Mouse (Mus musculus) intestine, postnatal 0 days (tissue): ENCODE measurements around the gene Gm498. TPM values are rescaled to one million over a fixed set of nuclear protein-coding genes. Genes with fewer than 3 reads are reported as not detected.

Experiments used
- ATAC-seq: fragments of 200-750 bp; cut with Nextera tagmentation; 2 replicates; pipeline ENCODE4 v1.8.0; 2017; ENCODE audit warnings: mild to moderate bottlenecking, moderate TSS enrichment, moderate library complexity
- H3K27ac ChIP-seq: fragments of 300-500 bp; sonication (generic); 2 replicates; pipeline ENCODE4 v1.5.1; 2014; ENCODE audit warnings: mild to moderate bottlenecking, low read depth, low read length, moderate library complexity
- H3K27me3 ChIP-seq: fragments of 300-500 bp; sonication (generic); replicated peaks from 2 replicates; pipeline ENCODE4 v1.6.1; 2014; ENCODE audit warnings: low read length, mixed read lengths; ENCODE audit not compliant: control insufficient read depth, insufficient read depth
- H3K36me3 ChIP-seq: fragments of 300-500 bp; sonication (generic); 2 replicates; pipeline ENCODE4 v1.6.1; 2014; ENCODE audit warnings: mild to moderate bottlenecking, moderate library complexity; ENCODE audit not compliant: control insufficient read depth, insufficient read depth
- H3K4me1 ChIP-seq: fragments of 300-500 bp; sonication (generic); replicated peaks from 2 replicates; pipeline ENCODE4 v1.6.1; 2014; ENCODE audit warnings: antibody characterized with exemption, low read length, mixed read lengths; ENCODE audit not compliant: control insufficient read depth, insufficient read depth
- H3K4me2 ChIP-seq: fragments of 300-500 bp; sonication (generic); replicated peaks from 2 replicates; pipeline ENCODE4 v1.6.1; 2014; ENCODE audit warnings: low read depth, mild to moderate bottlenecking, moderate library complexity
- H3K4me3 ChIP-seq: fragments of 300-500 bp; sonication (generic); 2 replicates; pipeline ENCODE4 v1.5.1; 2014; ENCODE audit warnings: low read depth, low read length
- H3K9ac ChIP-seq: fragments of 300-500 bp; sonication (generic); 2 replicates; pipeline ENCODE4 v1.6.1; 2014; ENCODE audit warnings: mild to moderate bottlenecking, low read depth, low read length
- H3K9me3 ChIP-seq: fragments of 300-500 bp; sonication (generic); 2 replicates; pipeline ENCODE4 v1.6.1; 2016; ENCODE audit warnings: mixed run types; ENCODE audit not compliant: control insufficient read depth
- CTCF ChIP-seq: sonication (generic); IDR thresholded peaks from 2 replicates; pipeline ENCODE4 v1.5.1; 2016; ENCODE audit warnings: low read depth, mild to moderate bottlenecking, control low read depth, antibody characterized with exemption, moderate library complexity
- WGBS: fragments of 180-500 bp; shearing (Covaris S2); extraction: QIAGEN DNeasy Blood & Tissue Kit; methylation state at CpG from one replicate; pipeline ENCODE4 v1.1.7; 2014; 5-methylcytosine and 5-hydroxymethylcytosine counted together
- polyA plus RNA-seq: library from polyadenylated mRNA; unstranded; fragments of >200 nt; fragmentation: Nextera tagmentation; extraction: Ambion mirVana; gene quantifications from 2 replicates; pipeline ENCODE4 v1.2.1, GENCODE M21; 2015

Gm498 gene
- polyA plus RNA-seq, 1 experiment from 2014 or later, result not detected

DNA sequence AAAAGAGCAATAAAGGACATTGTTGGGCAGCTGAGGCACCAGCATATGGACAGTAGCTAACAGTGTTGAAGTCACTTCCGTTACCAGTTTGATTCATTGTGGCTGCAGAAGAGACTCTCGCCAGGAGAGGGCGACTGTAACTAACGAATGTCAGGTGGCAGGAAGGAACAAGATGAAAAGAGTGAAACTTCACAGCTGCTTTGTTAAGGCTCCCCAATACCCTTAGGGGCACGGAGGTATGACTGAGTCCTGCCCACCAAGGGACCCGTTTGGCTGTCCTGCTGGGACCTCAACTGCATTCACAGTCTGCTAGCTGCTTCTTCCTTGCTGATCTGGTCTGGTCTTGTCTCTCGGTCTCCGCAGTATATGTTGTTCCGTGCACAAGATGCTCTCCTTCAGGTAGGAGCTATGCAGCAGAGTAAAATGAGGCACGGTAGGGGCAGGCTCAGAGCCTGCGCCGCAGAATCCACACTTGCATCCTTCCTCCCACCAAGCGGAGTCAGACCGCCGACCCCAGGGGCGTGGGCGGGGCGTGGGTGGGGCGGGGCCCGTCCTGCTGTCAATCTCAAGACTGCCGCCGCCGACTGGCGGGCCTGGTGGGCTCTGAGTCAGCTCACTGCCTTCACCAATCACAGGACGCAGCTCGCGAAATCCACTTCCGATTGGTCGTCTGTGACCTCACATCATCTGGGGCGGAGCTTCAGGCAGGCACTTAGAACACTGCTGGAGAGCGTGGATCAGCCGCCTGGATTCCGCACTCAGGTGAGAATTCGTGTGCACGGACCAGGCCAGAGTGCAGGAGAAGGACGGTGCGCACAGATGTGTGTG, 36.9 kb upstream of the Gm498 start:
- Histone ChIP-seq H3K27ac (peak overlapping the region; percentile 84), H3K9ac (peak overlapping the region; percentile 57), H3K27me3 (no peaks in the 10 kb centered on the region), H3K36me3 (no peaks in the 10 kb centered on the region), H3K4me1 (0 out of 2 replicates have a peak, but pooled peaks cover 4% of the 10 kb centered on the region), H3K4me2 (peak overlapping the region; percentile 80), H3K9me3 (no peaks in the 10 kb centered on the region), H3K4me3 (peak overlapping the region; percentile 63)
- peak; percentile 97 for TF ChIP-seq CTCF
- peak; percentile 98 for ATAC-seq
- WGBS, result under 1% methylated on average over 37 of the region's 37 CpGs

DNA sequence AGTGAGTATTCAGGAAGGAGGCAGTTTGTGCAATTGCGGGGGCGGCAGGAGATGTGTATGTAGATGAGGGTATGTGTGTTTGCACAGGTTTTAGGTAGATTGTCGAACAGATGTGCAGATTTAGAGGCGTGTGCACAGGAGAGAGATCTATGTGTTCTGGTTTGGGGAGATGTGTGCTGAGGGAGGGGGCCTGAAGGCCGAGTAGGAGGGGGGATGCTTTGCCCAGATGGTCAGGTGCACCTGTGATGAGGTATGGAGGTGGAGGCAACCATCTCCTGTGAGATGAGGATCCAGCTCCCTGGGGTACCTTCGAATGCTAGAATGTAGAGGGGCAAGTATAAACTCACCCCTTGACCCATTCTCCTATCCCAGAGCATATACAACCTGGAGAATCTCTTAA, 36.2 kb upstream of the Gm498 start:
- H3K27ac ChIP-seq, result no peak overlapping the region
- H3K27me3 ChIP-seq, result no peaks in the 10 kb centered on the region
- peak overlapping the region; percentile 19; the same call in 1 of the 2 replicates for H3K9ac ChIP-seq
- 0 out of 2 replicates have a peak, but pooled peaks cover 4% of the 10 kb centered on the region for H3K4me1 ChIP-seq
- no peaks in the 10 kb centered on the region for H3K9me3 ChIP-seq
- peak overlapping the region; percentile 63 for H3K4me3 ChIP-seq
- H3K4me2 ChIP-seq, result peak overlapping the region; percentile 80
- TF ChIP-seq CTCF, result no peak
- no peaks in the 10 kb centered on the region; the same call in 1 of the 2 replicates for H3K36me3 ChIP-seq
- 9% methylated on average over 6 of the region's 6 CpGs for WGBS
- no peak for ATAC-seq

DNA sequence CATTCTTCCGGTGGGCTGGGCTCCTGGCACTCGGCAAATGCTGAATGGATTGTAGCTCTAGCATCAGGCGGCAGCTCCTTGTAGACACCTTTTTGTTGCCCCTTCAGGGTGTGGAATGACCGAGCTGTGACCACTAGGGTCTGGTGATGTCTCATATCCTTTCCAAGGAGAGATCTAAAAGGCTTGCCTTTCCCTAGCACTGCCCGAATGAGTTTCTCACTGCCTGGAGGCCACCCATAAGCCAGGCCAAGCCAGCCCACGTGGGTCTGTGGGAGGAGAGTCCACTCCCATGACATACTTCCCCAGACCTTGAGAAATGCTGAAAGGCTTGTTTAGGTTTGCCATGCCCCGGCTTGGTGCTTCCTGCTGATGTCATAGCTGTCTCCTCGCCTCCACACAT, 34.4 kb upstream of the Gm498 start:
- no peak for ATAC-seq
- TF ChIP-seq CTCF, result no peak
- WGBS, result 55% methylated on average over 8 of the region's 8 CpGs
- Histone ChIP-seq H3K36me3 (peaks cover 5% of the 10 kb centered on the region; the same call in 1 of the 2 replicates), H3K4me1 (0 out of 2 replicates have a peak, but pooled peaks cover 4% of the 10 kb centered on the region), H3K27me3 (no peaks in the 10 kb centered on the region), H3K9ac (no peak overlapping the region), H3K4me3 (no peak overlapping the region), H3K4me2 (no peak overlapping the region; the same call in 1 of the 2 replicates), H3K9me3 (no peaks in the 10 kb centered on the region), H3K27ac (peak overlapping the region; percentile 60; the same call in 1 of the 2 replicates)

DNA sequence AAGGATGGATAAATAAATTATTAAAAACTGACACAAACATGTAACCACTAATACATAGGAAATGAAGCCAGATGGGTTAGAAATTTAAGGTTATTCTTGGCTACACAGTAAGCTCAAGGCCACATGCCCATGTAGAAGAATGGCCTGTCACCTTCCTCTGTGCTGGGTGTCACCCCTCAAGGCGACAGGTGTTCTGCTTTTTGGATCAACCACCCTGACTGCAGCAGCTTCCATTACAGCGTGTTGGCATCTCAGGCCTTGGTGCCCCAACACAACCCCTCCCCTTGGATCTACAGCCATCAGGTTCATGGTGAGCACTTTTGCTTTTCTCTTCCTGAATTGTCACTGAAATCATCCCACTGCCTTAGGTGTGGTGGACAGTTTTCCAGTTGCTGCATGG, 34.0 kb upstream of the Gm498 start:
- TF ChIP-seq CTCF, result no peak
- H3K36me3 ChIP-seq, result peaks cover 9% of the 10 kb centered on the region; the same call in 1 of the 2 replicates
- no peak overlapping the region for H3K4me2 ChIP-seq
- ATAC-seq, result no peak
- H3K27me3 ChIP-seq, result no peaks in the 10 kb centered on the region
- H3K9me3 ChIP-seq, result no peaks in the 10 kb centered on the region
- no peak overlapping the region for H3K4me3 ChIP-seq
- H3K27ac ChIP-seq, result no peak overlapping the region
- WGBS, result 91% methylated on average over 2 of the region's 2 CpGs
- H3K9ac ChIP-seq, result no peak overlapping the region
- 0 out of 2 replicates have a peak, but pooled peaks cover 4% of the 10 kb centered on the region for H3K4me1 ChIP-seq

DNA sequence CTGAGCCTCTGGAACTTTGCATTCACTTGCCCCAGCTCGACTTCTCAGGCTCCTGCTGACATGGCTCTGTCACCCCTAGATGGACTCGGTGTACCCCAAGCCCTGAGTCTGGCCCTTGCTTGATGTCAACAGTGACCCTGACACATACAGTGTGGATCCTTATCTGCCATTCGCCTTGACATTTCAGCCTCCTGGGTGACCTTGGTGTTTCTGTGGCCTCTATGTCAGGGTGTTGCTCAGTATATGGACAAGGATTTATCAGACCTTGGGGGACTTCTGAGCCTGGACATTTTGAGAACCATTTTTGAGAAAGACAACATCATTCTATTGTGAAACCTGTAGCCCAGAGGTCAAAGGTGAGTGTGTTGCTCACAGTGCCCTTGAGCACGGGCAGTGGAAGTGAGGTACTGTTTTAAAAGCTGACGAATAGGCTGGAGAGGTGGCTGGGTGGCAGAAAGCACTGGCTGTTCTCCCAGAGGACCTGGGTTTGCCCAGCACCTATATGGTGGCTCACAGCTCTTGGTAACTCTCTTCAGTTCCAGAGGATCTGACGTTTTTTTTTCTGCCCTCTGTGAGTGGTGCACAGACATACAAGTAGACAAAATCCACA, 33.0 kb upstream of the Gm498 start:
- Histone ChIP-seq H3K4me1 (0 out of 2 replicates have a peak, but pooled peaks cover 4% of the 10 kb centered on the region), H3K36me3 (peaks cover 20% of the 10 kb centered on the region; the same call in 1 of the 2 replicates), H3K27ac (no peak overlapping the region), H3K4me2 (no peak overlapping the region), H3K27me3 (no peaks in the 10 kb centered on the region), H3K9me3 (no peaks in the 10 kb centered on the region), H3K4me3 (no peak overlapping the region), H3K9ac (no peak overlapping the region)
- 62% methylated on average over 6 of the region's 6 CpGs for WGBS
- no peak for TF ChIP-seq CTCF
- ATAC-seq, result no peak

DNA sequence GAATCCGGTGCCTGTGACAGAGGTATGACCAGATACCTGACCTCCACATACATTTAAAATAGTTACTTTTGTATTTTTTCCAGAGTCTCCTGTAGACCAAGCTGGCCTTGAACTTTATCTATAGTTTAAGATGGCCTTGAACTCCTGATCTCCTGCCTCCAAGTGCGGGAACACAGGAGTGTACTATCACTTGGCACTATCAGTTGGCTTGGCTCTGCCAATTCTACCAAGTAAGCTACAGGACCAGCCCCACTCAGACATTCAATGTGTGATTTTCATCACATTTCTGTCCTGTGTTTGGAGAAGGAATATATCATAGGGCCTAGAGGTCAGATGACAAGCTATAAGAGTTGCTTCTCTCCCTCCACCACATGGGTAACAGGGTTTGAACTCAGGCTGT, 32.3 kb upstream of the Gm498 start:
- Histone ChIP-seq H3K4me2 (no peak overlapping the region), H3K27me3 (no peaks in the 10 kb centered on the region), H3K27ac (peak overlapping the region; percentile 35; the same call in 1 of the 2 replicates), H3K4me1 (0 out of 2 replicates have a peak, but pooled peaks cover 4% of the 10 kb centered on the region), H3K36me3 (peaks cover 21% of the 10 kb centered on the region; the same call in 1 of the 2 replicates), H3K4me3 (no peak overlapping the region), H3K9me3 (no peaks in the 10 kb centered on the region), H3K9ac (no peak overlapping the region)
- TF ChIP-seq CTCF, result no peak
- 62% methylated on average over 2 of the region's 2 CpGs for WGBS
- no peak for ATAC-seq
